Mouse (Mus musculus) urinary bladder, postnatal 10 days (tissue): ENCODE data around the gene Ccdc144b.
A peak's percentile ranks its signal among the peaks of the same experiment; 100 is the strongest.

Experiments
- DNase-seq: peaks from one replicate; pipeline ENCODE4 v3.0.0; 2022; ENCODE audit warnings: low spot score

The Ccdc144b gene

DNA sequence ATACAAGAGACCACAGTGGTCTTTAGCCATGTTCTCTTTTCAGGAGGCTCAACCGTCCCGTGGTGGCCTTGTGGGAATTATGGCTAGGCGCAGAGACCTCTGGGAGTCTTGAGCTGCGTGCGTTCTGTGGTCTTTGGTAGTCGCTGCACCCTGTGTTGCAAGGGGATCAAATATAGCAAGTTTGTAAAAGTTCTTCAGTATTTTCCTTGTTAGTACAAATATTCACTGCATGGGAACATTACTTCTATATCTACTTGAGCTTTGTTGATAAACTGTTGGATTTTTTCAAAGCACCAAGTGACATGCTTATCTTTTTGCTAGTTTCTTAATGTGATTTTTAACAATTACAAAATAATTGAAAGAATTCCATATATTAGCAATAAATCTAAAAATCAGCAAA lies at the start of gene Ccdc144b:
Gene Ccdc144b (minus strand): TSS at position 101 of the 400 bp plus-strand sequence.
- DNase-seq, result no peak

- DNase-seq, result no peak
Measured at GRCm38 (mm10) chr3:36095371-36095770, 42.0 kb upstream of the Ccdc144b start.

GRCm38 (mm10) chr3:36087591-36087990 lies 34.2 kb upstream of the Ccdc144b start:
- DNase-seq, result no peak

- no peak for DNase-seq
Measured at GRCm38 (mm10) chr3:36085394-36085793, 32.0 kb upstream of the Ccdc144b start.

DNA sequence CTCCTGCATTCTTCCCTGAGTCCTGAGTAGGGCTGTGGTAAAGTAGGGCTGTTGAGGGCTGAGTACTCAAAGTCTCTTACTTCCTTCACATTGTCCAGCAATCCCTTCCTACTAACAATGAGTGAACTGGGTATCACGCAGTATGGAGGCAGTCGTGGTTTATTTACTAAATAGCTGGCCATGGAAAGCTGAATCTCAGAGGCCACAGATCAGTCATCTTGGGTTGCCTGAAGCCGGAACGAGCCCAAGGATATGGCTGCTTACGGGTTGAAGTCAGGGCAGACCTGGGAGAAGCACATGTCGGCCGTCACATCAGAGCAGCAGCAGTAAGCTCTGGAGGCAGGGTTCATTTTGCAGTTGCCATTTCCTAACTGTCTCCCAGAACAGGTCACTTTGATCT lies 30.0 kb upstream of the Ccdc144b start:
- DNase-seq, result no peak

GRCm38 (mm10) chr3:36082843-36083242 lies 29.5 kb upstream of the Ccdc144b start:
- DNase-seq, result no peak

DNA sequence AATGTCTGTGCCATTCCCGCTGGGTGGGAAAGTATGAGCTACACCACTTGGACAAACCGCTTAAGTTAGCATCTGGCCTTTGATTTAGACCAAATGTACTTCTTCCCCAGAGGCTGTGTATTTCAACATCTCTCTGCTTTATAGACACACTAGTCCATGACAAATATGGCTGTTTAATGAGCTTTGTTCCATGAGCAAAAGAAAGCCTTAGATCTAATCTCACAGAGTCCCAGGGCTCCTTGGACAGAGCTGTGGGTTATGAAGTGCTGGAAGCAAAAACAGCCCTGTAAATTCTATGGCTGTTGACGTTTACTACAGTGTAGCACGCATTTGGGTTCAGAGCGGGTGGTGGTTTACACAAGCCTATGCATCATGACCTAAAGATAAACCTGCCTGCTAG lies 27.4 kb upstream of the Ccdc144b start:
- no peak for DNase-seq

DNA sequence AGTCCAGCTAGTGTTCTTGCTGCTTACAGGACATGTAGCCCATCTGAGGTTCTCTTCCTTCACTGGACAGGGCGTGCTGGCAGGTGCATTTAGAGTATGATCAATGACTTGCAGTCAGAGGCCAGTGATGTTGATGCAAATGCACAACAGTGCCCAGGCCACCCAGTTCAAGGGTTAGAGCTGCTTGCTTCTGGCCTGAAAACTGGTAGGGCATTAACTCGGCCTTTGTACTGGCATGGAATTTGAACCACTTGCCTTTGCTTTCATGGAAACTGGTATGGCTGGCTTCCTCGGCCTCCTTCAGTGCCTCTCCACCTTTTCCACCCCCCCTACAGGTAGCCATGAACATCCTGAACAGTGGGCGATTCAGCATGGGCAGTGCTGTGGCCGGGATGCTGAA lies 26.5 kb upstream of the Ccdc144b start:
- no peak for DNase-seq

GRCm38 (mm10) chr3:36077386-36077785 lies 24.0 kb upstream of the Ccdc144b start:
- no peak for DNase-seq

GRCm38 (mm10) chr3:36075466-36075865 lies 22.1 kb upstream of the Ccdc144b start:
- DNase-seq, result no peak

- no peak for DNase-seq
Measured at GRCm38 (mm10) chr3:36074231-36074630, 20.9 kb upstream of the Ccdc144b start.

DNA sequence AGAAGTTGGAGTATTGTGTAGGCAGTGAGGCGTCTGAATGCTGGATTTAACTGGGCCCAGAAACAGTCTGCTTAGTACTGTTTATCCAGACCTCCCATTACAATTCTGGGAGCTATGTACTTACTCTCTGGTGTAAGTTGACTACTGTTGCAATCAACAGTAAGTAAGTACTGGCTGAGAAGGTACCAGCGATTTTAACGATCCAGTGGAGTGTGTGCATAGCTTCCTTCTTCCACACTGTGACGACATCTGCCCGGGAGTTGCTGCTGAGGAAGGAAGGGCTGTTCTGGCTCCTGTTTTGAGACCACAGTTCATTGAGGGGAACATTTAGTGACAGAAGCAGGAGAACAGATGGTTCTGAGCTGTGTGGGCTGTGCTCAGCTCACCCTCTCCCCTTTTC lies 17.7 kb upstream of the Ccdc144b start:
- DNase-seq, result no peak

DNA sequence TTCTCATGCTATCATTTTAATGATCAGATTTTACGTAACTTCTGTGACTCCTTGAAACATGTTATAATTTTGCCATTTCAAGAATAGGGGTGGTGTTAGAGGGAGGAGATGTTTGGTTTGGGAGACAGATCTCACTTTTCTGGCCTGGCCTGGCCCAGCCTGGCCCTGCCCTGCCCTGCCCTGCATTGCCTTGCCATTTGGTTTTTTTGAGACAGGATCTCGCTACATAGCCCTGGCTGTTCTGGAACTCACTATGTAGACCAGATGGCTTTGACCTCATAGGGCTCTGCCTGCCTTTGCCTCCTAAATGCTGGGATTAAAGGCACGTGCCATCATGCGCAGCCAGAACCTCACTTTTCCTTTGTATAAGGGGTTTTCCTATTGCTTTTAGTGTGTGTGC lies 17.1 kb upstream of the Ccdc144b start:
- no peak for DNase-seq

DNA sequence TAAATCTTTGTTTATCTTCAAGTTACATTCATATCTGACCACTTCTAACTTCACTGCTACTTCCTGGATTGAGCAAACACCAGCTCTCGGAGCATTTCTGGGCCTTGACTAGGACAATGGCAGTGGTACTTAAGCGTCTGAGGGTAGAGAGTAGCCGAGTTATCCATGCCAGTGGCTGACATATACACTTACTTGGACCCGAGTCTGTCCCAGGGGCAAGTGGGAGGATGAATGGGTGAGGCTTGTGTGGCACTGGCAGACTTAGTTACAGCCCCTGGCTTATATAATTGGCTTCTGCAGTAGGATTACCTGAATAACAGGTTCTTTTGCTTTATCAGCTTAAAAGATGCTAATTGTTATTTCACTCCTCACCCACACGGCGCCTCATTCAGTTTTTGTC lies 14.4 kb upstream of the Ccdc144b start:
- no peak for DNase-seq

GRCm38 (mm10) chr3:36065843-36066651 lies 12.7 kb upstream of the Ccdc144b start, which contains the start of gene Acad9:
Gene Acad9 (plus strand): TSS chr3:36065979.
- DNase-seq, result peak; percentile 83

- no peak for DNase-seq
Measured at GRCm38 (mm10) chr3:36065166-36065565, 11.8 kb upstream of the Ccdc144b start.

GRCm38 (mm10) chr3:36064592-36065061 lies 11.3 kb upstream of the Ccdc144b start:
- DNase-seq, result no peak

GRCm38 (mm10) chr3:36060096-36060850 lies 6.9 kb upstream of the Ccdc144b start:
- DNase-seq, result no peak

DNA sequence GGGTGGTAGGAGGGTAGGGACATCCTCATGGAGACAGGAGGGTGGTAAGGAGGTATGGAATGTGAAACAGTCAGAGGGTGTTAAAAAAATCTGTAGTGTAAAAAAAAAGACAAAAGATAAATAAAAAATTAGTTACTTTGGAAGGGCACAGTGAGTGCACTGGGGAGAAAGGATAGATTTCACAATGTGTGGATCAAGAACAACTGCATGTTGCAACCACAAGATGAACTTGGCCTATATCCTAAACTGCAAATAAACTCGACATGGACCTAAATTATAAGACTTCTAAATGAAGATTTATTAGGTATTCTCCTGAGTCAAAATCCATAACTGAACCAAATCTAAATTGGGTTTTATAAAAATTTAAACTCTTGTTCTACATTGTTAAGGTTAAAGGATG lies 4.2 kb downstream of the Ccdc144b start:
- no peak for DNase-seq

DNA sequence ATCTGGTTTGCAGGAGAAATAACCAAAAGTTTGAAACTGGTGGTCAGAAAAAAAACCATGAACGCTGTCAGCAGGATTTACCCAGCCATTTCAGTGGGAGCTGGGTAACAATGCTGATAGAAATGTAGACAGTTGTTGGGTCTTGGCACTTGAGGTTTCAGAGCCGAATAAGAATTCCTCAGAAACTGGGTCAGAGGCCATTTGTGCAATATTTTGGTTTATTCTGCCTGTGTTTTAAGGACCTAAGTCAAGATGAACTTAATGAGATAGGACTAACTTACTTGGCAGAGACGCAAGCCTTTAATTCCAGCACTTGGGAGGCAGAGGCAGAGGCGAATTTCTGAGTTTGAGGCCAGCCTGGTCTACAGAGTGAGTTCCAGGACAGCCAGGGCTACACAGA lies 8.3 kb downstream of the Ccdc144b start:
- DNase-seq, result no peak

- DNase-seq, result no peak
Measured at GRCm38 (mm10) chr3:36044520-36044919, 8.8 kb downstream of the Ccdc144b start.

DNA sequence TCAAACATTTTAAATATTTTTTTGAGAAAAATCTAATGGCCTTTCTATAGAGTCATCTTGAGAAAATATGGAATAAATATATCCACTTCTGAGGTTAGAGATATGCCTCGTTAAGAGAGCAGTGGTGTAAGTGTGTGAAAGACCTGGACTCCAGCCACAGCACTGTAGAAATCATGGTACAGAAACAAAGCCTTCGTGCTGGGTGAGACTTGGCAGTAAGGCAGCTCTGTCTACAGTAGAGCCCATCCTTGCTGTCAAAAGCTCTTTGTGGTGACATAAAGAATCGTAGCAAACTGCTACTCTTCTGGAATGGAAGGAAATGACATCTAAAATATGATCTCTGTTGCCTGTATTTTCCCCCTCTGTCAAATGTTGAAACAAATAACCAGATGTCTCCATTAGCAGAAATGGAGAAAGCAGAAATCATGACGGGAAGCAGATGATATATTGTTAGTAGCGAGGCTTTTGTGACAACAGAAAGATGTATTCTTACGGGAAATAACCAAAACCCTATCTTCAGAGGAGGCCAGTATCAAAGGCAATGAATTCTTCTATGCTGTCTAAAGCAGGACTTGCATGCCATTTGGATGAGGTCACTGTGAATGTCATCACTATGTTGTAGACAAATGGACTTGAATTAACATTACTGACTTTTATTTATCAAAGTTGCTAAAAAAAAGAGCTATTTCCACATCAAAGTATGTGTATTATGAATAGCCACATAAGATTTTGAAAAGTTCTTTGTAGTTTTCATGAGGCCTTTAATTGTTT lies 21.4 kb downstream of the Ccdc144b start:
- DNase-seq, result no peak
